Mouse (Mus musculus) ES-Bruce4 (cell line): ENCODE measurements around the gene Lcn12.

Experiments used
- CTCF ChIP-seq: IDR thresholded peaks from one replicate; pipeline ENCODE4 v1.8.1; 2011; ENCODE audit warnings: low read depth, low read length
- EP300 ChIP-seq: IDR thresholded peaks from 2 replicates; pipeline ENCODE4 v1.6.1; 2011; ENCODE audit warnings: low read depth, low read length; ENCODE audit not compliant: insufficient read depth
- POLR2A ChIP-seq: IDR thresholded peaks from one replicate; pipeline ENCODE4 v1.8.1; 2011; ENCODE audit warnings: low read length; ENCODE audit not compliant: insufficient read depth

- no peak for TF ChIP-seq EP300
- TF ChIP-seq CTCF, result no peak
- no peak for TF ChIP-seq POLR2A
Measured at GRCm38 (mm10) chr2:25467606-25468303, 26.0 kb downstream of the Lcn12 start.
